Mouse (Mus musculus): ENCODE data around the gene Mif4gd.

DNA sequence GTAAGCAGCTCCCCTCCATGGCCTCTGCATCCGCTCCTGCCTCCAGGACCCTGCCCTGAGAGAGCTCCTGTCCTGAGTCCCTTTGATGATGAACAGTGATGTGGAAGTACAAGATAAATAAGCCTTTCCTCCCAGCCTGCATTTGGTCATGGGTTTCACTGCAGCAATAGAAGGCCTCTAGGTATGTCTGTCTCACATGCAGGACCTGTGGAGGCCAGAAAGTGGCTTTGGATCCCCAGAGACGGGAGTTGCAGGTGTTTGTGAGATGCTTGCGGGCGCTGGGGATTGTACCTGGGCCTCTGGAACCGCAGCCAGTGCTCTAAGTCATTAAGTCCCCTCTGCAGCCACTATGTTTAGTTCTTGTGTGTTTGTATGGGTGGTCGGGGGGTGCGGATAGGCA, 7.2 kb upstream of the Mif4gd start:
- TF ChIP-seq POLR2A (IDR thresholded peaks at IDR 0.05; ENCODE audit: insufficient read depth, low read depth, low read length), result no peak
- no peak for TF ChIP-seq EP300 (IDR thresholded peaks at IDR 0.05; ENCODE audit: insufficient read depth, low read depth, low read length)
